Mouse (Mus musculus): ENCODE results near the gene Pwp2. TPM values are rescaled to one million over a fixed set of nuclear protein-coding genes. Genes with fewer than 3 reads are reported as not detected.
"Not testable (repeated sequence)": the region's sequence is repeated elsewhere in the genome, so short reads cannot be mapped to it uniquely, and the experiment has no call there.

Pwp2 gene
- 7.9 and 9.2 TPM in 2 replicates for polyA plus RNA-seq (2012; rRNA removed)

- DNase-seq (ENCODE audit: low read depth, low spot score) = peak; percentile 83
Measured at GRCm38 (mm10) chr10:78184531-78185380, at the start of gene Pwp2. Gene Pwp2 (minus strand): TSS chr10:78185149.

GRCm38 (mm10) chr10:78233756-78234155 lies 48.8 kb upstream of the Pwp2 start:
- DNase-seq (ENCODE audit: low read depth, low spot score) = no peak
- 49% methylated on average over 6 of the region's 6 CpGs for WGBS

More at GRCm38 (mm10) chr10:78184531-78185380, at the start of gene Pwp2:
- WGBS = under 1% methylated on average over 47 of the region's 47 CpGs

DNA sequence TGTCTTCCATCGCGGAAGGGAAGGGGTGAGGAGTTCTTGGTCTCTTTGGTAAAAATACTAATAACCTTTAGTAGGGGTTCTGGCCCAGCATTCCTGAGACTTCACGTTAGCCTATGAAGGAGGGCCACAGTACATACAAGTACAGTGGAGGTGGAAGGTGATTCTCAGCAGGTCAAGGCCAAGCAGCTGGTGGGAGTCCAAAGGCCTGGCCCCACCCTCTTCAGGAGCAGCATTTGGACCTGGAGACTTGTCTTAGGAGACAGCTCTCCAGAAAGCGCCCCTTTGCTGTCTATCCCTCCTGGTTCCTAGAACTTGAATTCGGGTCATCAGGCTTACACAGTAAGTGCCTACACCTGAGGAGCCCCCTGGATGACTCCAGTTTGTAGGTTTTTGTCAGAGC lies 48.2 kb upstream of the Pwp2 start:
- WGBS = 76% methylated on average over 5 of the region's 5 CpGs
- DNase-seq (ENCODE audit: low read depth, low spot score) = no peak

GRCm38 (mm10) chr10:78232301-78232980 lies 47.5 kb upstream of the Pwp2 start:
- no peak for DNase-seq (ENCODE audit: low read depth, low spot score)
- 85% methylated on average over 4 of the region's 4 CpGs for WGBS

GRCm38 (mm10) chr10:78228560-78228928 lies 43.6 kb upstream of the Pwp2 start:
- WGBS = 24% methylated on average over 5 of the region's 5 CpGs
- DNase-seq (ENCODE audit: low read depth, low spot score) = no peak

- WGBS = 25% methylated on average over 8 of the region's 8 CpGs
Measured at GRCm38 (mm10) chr10:78227875-78228559, 43.1 kb upstream of the Pwp2 start.

DNA sequence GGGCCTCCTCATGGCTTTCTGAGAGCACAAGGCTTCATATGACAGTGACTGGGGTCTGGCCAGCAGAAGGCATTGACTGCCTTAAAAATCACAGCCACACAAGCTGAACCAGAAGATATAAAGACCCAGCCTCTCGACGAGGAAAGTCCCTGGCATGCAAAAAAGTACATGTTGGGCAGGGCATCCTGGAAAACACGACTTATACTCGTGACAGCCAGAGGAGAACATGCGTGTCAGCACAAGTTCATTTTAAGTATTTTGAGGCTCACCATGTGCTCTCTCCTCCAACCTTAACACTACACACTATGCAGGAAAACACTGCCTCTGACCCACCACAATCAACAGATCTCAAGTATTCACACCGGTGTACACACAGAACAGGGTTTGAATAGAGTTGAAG lies 39.2 kb upstream of the Pwp2 start:
- 81% methylated on average over 6 of the region's 6 CpGs for WGBS

More at GRCm38 (mm10) chr10:78227875-78228559, 43.1 kb upstream of the Pwp2 start:
- no peak for DNase-seq (ENCODE audit: low read depth, low spot score)

DNA sequence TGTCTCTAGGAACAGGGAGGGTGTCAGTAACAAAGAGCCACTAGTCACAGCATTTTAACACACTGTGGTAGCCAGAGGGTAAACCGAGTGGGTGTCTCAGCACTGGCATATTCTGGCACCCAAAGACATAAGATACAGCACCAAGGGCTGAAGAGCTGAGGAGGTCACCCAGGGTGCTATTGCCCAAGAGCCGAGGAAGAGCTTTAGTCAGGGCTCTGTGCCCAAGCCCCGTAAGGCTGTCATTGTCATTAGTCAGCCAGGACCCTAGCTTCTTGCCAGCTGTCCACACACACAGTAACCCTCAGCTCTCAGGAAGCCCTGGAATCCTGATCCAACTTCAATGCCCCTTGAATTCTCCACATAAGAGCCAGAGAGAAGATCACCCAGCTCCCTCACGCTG lies 38.0 kb upstream of the Pwp2 start:
- no peak for DNase-seq (ENCODE audit: low read depth, low spot score)

More for the DNA sequence above, 39.2 kb upstream of the Pwp2 start:
- DNase-seq (ENCODE audit: low read depth, low spot score) = no peak

GRCm38 (mm10) chr10:78221315-78221714 lies 36.4 kb upstream of the Pwp2 start:
- WGBS = 95% methylated on average over 7 of the region's 7 CpGs
- no peak for DNase-seq (ENCODE audit: low read depth, low spot score)

More for the DNA sequence above, 38.0 kb upstream of the Pwp2 start:
- 76% methylated on average over 4 of the region's 4 CpGs for WGBS

GRCm38 (mm10) chr10:78219528-78219927 lies 34.6 kb upstream of the Pwp2 start:
- no peak for DNase-seq (ENCODE audit: low read depth, low spot score)
- WGBS = 95% methylated on average over 1 of the region's 1 CpGs

DNA sequence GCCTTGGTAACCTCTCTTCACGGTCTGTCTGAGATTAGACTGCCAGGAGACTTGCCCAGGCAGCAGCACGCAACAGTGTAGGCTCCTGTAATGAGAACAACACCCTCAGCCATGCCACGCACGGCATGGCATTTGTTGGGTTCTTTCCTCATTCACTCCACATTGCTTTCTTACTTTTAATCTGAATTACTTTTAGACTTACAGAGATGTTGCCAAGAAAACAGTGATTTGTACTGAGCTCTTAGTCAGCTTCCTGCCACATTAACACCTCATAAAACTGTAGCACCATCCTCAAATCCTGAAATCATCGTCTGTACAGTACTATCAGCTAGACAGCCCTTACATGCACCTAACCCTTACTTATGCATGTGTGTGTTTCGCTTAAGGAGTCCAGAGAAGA lies 33.6 kb upstream of the Pwp2 start:
- DNase-seq (ENCODE audit: low read depth, low spot score) = no peak
- WGBS = 70% methylated on average over 6 of the region's 6 CpGs

DNA sequence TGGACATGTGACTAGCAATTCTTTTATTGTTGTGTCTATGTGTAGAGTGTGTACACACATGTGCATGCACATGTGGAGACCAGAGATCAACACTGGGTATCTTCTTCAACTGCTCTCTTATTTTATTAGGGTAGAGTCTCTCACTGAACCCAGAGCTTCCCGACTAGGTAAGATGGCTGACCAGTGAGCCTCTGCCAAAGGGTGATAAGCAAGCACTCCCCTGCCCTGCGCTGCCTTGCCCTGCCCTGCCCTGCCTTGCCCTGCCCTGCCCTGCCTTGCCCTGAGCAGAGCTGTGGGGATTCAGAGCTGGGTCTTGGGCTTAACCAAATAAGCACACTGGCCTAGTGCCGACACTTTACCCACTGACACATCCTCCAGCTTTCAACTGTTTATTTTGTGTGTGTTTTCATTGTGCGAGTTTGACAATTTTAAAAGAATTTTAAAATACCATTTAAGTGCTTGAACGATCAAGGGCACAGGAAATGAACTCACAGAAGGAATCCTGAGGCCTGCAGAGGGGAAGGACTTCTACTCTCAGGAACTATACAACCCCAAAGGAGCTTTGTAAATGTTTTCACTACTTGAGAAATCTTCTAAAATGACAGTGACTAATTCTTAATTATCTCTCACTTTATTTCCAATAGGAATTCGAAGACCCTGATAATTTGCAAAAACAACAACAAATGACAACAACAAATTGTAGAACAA lies 31.6 kb upstream of the Pwp2 start:
- 48% methylated on average over 6 of the region's 6 CpGs for WGBS
- DNase-seq (ENCODE audit: low read depth, low spot score) = no peak

DNA sequence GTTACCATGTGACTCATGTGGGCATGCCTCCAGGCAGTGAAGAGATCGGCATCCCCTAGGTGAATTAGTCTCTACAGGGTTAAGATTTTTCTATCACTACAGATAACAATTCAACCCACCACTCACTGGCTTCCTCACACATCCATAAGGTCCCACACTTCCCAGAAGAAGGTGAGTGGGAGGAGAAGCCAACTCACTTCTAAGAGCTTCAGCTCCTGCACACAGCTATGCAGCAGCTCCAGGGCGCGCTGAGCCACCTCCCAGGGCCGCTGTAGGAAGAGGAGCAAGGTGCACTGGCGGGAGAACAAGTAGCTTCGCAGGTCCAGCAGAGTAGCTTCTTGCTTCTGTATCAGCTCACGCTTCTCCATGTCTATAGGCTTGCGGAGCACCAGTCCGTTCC lies 29.4 kb upstream of the Pwp2 start:
- WGBS = 94% methylated on average over 9 of the region's 9 CpGs
- no peak for DNase-seq (ENCODE audit: low read depth, low spot score)

- WGBS = 68% methylated on average over 6 of the region's 6 CpGs
- DNase-seq (ENCODE audit: low read depth, low spot score) = no peak
Measured at GRCm38 (mm10) chr10:78211311-78211710, 26.4 kb upstream of the Pwp2 start.

- DNase-seq (ENCODE audit: low read depth, low spot score) = no peak
- WGBS = 88% methylated on average over 4 of the region's 4 CpGs
Measured at GRCm38 (mm10) chr10:78201182-78201581, 16.2 kb upstream of the Pwp2 start.

- no peak for DNase-seq (ENCODE audit: low read depth, low spot score)
- 91% methylated on average over 5 of the region's 5 CpGs for WGBS
Measured at GRCm38 (mm10) chr10:78192933-78193332, 8.0 kb upstream of the Pwp2 start.

- DNase-seq (ENCODE audit: low read depth, low spot score) = not testable (repeated sequence)
- 88% methylated on average over 4 of the region's 4 CpGs for WGBS
Measured at GRCm38 (mm10) chr10:78186076-78186475, 1.1 kb upstream of the Pwp2 start.

DNA sequence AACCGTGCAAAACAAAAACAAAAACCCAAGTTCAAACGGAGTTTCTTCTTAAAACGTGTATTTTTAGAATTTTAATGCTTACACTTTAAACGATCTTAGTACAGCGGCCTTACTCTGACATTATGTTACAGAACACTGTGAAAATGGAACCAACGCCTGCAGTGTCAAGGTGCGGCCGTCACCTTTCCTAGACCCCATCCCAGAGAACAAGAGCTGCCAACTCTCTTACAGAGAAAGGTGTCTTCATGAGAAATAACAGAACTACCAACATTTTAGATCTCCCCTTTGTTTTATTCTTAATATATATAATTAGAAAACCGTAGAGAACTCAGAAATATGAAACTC lies 404 bp upstream of the Pwp2 start:
- no peak for DNase-seq (ENCODE audit: low read depth, low spot score)
- 9% methylated on average over 9 of the region's 9 CpGs for WGBS

DNA sequence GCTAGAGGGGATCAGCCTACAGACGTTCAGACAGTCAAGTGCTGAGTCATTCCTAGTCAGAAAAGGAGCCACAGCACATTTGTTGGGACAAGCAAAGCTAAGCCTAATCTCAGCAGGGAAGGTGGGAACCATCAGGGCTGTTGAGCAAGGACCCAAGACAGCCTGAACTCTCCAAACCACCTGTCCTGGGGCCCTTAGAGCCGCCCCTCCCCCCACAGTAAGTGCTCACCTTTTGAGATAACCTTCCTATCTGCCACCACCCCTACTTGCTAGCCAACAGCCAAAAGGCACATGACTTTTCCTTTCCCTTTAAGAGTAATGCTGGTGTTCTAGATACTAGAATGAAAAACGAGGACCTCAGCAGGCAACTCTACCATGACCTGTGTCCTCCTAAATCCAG lies 1.4 kb downstream of the Pwp2 start:
- no peak for DNase-seq (ENCODE audit: low read depth, low spot score)
- 81% methylated on average over 3 of the region's 3 CpGs for WGBS

- DNase-seq (ENCODE audit: low read depth, low spot score) = no peak
- WGBS = 85% methylated on average over 17 of the region's 17 CpGs
Measured at GRCm38 (mm10) chr10:78182321-78182720, 2.6 kb downstream of the Pwp2 start.
